Mouse (Mus musculus): ENCODE data around the gene Nudt17. TPM values are rescaled to one million over a fixed set of nuclear protein-coding genes. Genes with fewer than 3 reads are reported as not detected.

Gene Nudt17
- total RNA-seq (2015) (0.59 TPM in 1 of 2 replicates, not detected in the other), total RNA-seq (2017) (not detected in 2 replicates)

DNA sequence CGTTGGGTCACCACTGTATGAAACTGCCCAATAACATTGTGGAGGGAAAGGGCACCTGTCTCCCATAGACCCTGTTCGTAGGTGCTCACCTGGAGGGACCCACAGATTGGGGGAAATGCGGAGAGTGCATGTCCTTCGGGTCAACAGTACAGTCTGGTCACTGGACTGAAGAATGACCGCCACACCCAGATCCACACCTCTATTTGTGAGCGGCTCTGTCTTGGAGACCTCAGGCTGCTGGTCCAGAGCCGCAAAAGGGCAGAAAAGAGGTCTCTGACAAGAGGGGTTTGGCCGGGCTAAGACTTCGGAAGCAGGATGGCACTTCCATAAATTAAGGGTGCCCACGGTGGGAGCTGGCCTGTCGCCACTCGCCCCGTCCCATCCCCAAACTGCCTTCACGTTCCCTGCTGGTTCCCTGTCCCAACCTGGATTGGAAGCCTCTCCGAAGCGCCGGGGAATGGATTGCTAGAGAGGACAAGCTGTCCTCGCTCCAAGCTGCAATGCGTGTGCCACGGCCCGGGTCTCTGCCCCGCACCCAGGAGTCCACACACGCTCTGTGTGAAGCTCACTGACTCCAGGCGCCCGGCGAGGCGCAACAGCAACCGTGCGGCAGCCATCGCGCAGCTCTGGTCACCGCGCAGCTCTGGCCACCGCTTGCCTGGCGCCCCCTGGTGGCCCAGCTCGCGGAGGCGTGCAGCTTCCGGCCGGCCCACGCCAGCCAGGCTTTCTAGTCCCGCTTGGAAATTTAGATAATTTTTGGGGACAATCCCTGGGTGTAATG is at the start of gene Nudt17:
Gene Nudt17, minus strand, starts transcription at position 660 of the 781 bp plus-strand sequence.
- peak; percentile 86 for ATAC-seq (replicated peaks; ENCODE audit: poor library complexity)

DNA sequence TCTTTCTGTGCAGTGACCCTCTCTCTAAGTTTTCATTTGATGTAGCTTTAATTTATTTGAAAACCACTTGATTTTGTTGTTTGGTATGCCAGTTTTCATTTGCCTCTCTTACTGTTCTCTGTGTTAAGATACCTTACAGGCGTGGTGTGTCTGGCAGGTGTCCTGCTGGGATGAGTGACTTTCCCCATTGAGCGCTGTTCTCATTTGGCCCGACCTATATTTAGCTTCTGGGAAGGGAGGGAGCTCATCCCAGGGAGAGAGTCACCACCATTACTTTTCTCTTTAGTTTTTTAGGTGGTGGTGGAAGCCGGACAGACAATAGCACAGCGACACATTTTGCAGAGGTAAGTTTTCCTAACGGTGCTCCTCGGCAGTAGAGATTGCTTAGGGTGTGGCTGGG is 49.3 kb upstream of the Nudt17 start:
- ATAC-seq (replicated peaks; ENCODE audit: poor library complexity): no peak

DNA sequence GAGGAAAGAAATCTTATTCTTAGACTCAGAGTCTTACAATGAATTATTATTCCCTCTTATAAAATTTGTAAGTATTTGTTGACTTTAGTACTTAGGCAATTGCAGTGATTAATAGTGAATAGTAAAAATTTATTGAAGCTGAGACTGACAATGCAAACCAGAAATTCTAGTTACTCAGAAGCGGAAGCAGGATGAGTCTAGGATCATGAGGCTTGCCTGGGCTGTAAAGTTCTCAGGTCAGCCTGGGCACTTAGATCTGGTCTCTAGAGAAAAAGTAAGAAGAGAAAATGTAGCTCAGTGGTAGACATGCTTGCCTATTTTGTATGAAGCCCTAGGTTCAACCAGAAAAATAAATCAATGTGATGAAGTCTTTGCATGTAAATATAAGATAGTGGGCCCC is 47.6 kb upstream of the Nudt17 start:
- ATAC-seq (replicated peaks; ENCODE audit: poor library complexity): no peak

DNA sequence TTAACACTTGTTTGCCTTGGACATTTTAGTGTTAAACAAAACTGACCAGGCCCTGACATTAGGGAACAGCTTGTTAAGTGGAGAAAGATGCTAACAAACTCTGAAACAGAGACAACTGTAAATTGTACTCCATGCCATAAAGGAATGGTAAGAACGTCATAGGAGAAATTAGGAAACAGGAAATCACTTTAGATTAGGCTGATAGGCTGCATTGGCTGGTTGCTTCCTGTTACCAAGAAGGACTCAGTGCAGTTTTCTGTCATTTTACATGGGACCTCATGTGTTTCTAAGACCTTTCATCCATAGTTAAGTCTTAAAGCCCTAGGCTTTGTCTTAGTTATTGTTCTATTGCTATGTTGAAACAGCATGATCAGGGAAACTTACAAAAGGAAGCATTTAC is 38.5 kb upstream of the Nudt17 start:
- ATAC-seq (replicated peaks; ENCODE audit: poor library complexity): peak; percentile 57; the same call in 1 of the 2 replicates

DNA sequence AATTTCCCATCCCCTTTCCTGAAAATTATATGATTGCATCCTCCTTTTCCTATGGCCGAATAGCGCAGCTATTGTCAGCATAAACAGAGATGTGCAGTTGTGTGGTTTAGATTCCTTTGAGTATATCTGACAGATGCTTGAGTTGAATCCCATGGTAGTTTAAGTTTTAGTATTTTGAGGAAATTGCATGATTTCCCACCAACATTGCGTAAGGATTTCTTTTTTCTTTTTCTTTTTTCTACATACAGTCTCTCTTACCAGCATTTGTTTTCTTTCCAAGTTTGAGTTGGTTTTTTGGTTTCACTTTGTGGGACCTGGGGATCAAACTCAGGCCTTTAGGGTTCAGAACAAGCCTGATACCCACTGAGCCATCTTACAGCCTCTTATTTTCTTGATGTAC is 36.0 kb upstream of the Nudt17 start:
- ATAC-seq (replicated peaks; ENCODE audit: poor library complexity): peak; percentile 14; the same call in 1 of the 2 replicates

DNA sequence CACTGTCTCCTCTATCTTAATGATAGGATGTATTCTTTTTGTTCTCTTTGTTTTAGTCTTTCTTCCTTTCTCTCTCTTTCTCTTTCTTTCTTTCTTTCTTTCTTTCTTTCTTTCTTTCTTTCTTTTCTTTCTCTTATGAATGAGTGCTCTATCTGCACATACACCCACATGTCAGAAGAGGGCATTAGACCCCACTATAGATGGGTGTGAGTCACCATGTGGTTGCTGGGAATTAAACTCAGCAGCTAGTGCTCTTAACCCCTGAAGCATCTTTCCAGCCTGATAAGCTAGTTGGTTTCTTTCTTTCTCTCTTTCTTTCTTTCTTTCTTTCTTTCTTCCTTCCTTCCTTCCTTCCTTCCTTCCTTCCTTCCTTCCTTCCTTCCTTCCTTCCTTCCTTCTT is 31.9 kb upstream of the Nudt17 start:
- ATAC-seq (replicated peaks; ENCODE audit: poor library complexity): peak; percentile 68

DNA sequence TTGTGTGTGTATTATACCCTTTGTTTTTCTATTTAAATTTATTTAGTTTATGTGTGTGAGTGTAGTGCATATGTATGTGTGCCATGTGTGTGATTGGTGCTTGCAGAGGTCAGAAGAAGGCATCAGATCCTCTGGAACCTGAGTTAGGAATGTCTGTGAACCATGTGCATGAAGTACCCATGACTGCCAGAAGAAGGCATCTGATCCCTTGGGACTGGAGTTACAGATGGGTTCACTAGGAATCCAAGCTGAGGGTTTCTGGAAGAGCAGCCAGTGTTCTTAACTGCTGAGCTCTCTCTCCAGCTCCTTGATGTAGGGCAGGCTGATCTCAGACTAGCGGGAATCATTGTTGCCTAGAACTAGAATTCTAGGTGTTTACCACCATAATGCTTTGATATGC is 29.6 kb upstream of the Nudt17 start:
- no peak for ATAC-seq (replicated peaks; ENCODE audit: poor library complexity)

DNA sequence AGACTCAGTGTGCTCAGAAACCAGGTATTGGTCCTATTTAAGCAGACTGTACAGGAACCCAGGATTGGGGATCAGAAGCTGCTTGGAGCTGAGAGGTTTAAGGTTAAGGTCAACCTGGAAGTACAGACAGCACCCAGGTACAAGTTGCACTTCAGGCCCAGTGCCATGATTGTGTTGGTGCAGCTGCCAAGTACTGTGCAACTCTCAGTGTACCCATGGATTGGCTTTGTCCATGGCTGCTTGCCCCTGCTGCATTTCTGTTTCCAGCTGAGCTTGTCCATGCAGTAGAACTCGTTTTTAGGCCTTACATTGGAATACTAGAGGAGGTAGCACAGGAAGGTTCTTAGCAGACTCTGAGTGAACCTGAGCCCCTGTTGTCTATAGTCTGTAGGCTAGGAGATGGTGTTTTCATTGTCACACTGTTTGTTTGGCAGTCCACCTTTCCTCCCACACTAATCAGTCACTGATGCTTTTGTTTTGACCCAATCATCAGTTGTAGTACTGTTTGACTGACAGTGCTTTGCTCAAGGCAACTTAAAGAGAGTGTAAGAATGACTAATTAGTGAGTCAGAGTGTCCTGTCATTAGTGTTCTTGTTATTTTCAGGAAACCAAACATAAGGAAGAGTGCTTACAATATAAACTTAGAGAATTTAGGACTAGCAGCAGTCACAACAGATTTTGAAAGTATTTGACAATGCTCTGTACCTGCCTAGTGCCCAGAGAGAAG is 28.8 kb upstream of the Nudt17 start:
- ATAC-seq (replicated peaks; ENCODE audit: poor library complexity): no peak

DNA sequence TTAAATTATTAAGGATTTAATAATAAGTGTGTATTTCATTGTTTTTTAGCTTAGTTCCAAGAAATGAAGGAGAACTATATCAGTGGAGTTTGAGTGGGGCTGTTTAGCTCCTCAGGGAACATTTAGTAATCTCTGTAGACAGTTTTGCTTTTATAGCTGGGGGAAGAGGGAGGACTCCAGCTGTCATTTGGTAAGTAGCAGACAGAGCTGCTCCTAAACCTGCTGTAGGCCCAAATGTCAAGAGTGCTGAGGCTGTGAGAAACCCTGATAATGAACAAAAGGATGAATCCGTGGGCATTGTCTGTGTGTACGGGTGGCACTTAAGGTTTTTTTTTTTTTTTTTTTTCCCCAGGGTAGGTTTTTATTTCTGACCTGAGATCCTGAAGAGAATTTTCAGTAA is 26.8 kb upstream of the Nudt17 start:
- ATAC-seq (replicated peaks; ENCODE audit: poor library complexity): no peak

DNA sequence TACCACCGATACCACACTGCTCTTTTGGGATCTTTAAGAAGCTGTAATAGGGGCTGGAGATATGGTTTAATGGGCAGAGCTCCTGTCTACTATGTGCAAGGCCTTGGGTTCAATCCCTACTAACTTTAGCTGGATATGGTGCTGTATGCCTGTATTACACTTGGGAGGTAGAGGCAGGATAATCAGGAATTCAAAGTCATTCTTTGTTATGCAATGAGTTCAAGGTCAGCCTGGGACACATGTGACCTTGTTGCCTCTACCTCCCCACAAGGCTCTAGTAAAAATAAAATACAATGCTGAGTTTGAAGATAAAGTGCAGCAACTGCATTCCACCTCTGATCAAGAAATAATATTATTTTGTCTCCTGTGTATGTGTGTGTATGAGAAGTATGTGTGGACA is 25.6 kb upstream of the Nudt17 start:
- no peak for ATAC-seq (replicated peaks; ENCODE audit: poor library complexity)

DNA sequence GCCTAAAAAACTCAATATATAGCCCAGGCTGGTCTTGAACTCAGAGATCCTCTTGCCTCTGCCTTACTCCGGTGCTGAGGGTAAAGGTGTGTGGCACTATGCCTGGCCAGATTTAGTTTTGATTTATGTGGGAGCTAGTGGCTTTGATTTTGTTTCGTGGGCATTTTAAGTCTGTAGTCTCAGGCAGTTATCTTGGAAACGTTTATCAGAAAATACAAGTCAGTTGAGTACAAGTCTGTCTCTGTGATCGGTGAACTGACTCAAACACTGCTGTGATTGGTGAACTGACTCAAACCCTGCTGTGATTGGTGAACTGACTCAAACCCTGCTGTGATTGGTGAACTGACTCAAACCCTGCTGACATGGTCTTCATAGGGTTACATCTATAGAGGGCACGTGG is 22.4 kb upstream of the Nudt17 start:
- ATAC-seq (replicated peaks; ENCODE audit: poor library complexity): no peak

DNA sequence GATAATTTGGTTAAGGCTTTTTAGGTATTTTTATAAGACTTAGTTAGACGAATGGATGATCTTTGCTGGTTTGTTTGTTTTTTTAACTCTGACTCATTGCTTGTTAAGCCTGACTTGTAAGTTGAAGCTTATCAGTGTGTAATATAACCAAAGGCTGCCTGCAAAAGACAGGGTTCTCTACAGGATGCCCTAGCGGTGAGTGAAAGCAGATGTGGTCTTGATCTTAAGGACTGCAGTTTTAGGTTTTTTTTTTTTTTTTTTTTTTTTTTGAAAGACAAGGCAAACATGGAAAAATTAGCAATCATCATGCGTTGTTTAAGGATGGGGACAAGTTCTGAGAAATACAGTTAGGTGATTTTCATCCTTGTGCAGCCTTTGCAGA is 21.0 kb upstream of the Nudt17 start:
- ATAC-seq (replicated peaks; ENCODE audit: poor library complexity): peak; percentile 49

DNA sequence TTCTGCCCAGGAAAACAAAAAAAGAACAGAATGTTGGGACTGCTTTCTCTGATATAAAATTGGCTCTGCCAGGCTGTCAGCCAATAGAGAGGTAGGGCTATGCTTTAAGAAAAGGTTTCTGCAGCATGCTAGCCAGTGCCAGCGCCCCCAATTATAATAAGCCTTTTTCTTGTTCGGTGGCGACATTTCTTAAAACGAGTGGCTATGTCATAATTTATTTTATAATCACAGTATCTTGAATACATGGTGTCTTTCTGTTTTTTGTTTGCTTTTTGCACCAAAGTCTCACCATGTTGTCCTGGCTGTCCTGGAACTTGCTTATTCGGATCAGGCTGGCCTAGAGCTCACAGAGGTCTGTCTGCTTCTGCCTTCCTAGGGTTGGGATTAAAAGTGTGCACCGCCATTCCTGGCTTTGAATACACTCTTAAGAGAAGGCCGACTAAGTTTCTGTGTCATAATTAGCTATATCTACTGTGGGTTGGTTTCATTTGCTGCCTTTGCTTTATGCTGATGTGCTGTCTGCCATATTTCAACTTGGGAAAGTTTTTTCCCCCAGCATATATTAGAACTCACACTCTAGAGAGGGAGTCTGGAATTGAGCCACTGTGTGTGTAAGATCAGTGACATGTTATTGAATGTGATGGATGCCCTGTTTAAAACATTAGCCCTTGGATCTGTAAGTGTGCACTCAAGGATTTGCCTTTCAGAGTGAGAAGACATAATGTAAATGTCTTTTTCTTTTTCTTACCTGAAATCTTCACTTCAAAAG is 20.5 kb upstream of the Nudt17 start:
- no peak for ATAC-seq (replicated peaks; ENCODE audit: poor library complexity)

DNA sequence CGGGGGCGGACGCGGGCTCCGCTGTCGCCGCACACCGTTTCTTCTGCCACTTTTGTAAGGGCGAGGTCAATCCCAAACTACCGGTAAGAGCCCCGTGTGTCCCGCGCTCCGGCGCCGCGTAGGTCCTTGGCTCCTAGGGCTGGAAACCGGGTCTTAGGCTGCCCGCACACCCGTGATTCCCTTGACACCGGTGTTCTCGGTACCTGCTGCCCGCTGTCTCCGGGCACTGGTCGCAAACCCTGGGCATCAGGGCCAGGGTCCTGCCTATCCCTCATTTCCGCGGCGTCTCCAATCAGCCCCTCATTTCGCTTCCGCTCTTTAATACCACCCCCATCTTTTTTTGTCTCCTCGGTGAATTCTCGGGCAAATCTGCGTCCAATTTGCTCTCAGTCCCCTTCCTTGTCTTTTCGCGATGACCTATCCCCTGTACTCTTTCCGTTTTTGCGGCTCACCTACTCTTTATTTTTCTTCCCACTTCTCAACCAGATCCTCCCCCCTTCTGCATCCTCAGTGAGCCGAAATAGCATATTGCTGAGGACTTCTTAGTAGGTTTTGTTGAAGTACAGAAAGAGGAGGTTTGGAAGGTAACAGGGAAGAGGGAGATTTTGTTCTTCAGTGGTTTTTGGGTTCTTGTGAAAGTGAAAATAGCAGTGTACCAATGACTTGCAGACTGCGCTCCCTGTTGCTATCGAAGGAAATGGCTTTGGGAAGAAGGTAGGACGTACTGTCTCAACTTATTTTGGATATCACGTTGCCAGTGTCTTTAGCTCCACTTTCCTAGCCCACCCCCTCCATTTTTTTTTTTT is 19.7 kb upstream of the Nudt17 start:
- peak; percentile 26 for ATAC-seq (replicated peaks; ENCODE audit: poor library complexity)

DNA sequence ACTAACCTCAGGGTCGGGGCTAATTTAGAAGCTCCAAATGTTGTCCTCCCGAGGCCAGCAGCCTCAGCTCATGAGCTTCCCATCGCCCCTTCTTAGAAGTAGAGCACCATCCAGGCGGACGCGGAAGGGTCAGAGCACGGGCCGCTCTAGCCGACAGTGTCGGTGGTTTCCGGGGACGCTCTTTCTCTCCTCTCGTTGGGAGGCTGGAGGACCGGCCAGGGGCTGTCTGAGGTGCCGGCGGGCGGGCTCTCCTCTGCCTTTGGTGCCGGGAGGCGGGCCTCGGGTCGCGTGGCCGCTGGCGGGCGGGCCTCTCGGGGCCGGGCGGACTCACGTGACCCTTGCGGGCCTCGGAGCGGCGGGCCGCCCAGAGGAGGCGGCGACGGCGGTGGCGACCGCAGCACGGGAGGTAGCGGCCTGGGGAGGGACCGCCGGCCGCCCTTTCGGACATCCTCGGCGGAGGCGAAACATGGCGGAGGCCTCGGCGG is 19.0 kb upstream of the Nudt17 start, which contains the start of the genes Polr3c and Rnf115:
Gene Polr3c, minus strand, starts transcription at position 286 of the 485 bp plus-strand sequence.
Gene Rnf115, plus strand, starts transcription at position 322 of the 485 bp plus-strand sequence.
- ATAC-seq (replicated peaks; ENCODE audit: poor library complexity): peak; percentile 93

DNA sequence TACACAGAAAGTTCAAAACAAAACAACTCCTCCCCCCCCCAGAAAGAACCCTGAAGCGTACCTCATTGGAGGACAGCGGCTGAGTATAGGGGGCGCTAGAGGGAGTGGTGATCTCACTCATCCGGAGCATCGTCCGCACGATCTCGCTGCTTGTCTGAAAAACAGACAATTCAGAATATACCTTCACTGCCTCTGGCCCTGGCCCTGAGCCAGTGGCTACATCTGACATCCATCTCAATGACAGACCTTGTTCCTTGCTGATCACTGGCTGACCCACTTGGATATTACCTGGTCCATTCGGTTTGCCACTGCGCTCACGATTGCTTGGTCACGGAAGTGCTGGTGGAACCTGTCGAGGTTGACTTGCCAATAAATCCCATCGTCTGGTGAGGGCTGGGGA is 10.8 kb upstream of the Nudt17 start:
- peak; percentile 89 for ATAC-seq (replicated peaks; ENCODE audit: poor library complexity)

DNA sequence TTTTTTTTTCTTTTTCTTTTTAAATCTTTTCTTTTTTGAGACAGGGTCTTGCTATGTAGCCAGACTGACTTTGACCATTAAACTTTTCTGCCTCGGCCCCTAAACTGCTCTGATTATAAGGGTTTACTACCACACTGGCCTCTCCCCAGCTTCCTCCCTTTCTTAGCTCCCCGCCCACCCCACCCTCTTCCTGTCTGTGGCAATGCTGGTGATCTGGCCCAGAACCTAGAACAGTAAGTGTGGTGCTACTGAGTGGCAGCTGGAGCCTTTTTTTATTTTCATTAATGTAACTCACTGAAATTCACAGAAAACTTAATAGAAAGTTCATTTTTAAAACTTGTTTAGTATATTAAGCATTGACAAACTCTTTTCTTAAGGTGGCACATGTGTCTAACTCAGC is 7.5 kb upstream of the Nudt17 start:
- ATAC-seq (replicated peaks; ENCODE audit: poor library complexity): peak; percentile 67

DNA sequence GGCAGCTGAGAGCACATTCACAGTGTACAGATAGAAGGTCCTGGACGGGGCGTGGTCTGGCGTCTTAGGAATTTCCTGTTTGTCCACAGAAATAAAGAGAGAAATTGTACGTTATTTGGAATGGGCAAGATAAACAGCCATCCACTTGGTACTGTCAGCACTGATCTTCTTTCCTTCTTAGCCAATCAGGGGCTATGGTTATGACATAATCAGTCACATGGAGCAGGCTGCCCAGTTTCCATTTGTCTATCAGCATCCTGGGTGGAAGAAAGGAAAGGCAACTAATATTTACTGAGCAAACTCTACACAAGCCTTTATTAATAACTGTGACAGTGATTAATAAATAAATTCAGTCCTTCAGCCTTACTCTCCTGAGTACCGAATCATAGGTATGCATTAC is 5.9 kb upstream of the Nudt17 start:
- ATAC-seq (replicated peaks; ENCODE audit: poor library complexity): no peak

DNA sequence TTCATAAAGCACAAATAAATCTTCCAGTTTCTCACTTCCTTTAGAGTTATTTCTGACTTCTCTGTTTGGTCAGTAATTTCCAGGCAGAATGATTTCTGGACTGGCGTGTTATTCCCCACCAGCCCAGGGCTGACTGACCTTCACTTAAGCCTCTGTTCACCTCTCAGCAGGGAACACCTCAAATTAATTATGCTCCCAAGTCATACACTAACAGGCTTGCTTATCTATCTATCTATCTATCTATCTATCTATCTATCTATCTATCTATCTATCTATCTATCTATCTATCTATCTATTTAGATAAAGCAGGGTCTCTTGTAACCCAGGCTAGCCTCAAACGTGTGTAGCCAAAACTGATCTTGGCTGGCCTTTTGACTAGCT is 312 bp upstream of the Nudt17 start:
- no peak for ATAC-seq (replicated peaks; ENCODE audit: poor library complexity)

DNA sequence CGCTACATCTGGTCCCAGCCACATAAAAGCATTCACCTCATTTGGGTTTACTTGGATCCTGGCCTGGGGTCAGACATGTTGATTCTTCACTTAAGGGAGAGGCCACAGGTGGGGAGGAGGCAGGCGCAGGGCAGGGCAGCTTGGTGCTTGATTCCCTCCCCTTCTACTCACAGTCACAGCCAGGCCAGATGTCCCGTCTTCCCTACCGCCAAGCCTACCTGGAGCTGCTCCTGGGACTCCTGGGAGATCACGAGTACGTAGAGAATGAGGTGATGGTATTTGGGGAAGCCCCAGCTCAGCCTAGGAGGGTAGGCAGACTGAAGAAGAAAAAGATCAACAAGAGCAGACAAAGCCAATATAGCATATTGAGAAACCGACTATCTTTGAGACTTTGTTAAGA is 1.4 kb downstream of the Nudt17 start:
- ATAC-seq (replicated peaks; ENCODE audit: poor library complexity): no peak

Measured in megakaryocyte progenitor cell, adult 5-6 weeks (primary cell).